Mouse (Mus musculus) CH12.LX (cell line): ENCODE measurements around the gene Mrps7. TPM values are rescaled to one million over a fixed set of nuclear protein-coding genes. Genes with fewer than 3 reads are reported as not detected.

Source experiments
- DNase-seq: peaks from one replicate; pipeline ENCODE4 v3.0.0-alpha.2; 2013; ENCODE audit errors: extremely low read depth
- H3K27ac ChIP-seq: 2 replicates; pipeline ENCODE4 v1.5.1; 2012; ENCODE audit warnings: low read depth, mild to moderate bottlenecking, control low read depth, moderate library complexity; ENCODE audit not compliant: insufficient read depth
- H3K27me3 ChIP-seq: replicated peaks from 2 replicates; pipeline ENCODE3; 2012; ENCODE audit warnings: inconsistent platforms
- H3K36me3 ChIP-seq, 2 experiments: replicated peaks in 1 of 2; 2 replicates each; pipeline versions ENCODE3 to v1.6.1; 2012; ENCODE audit warnings: inconsistent platforms in 1 of 2, low read length in 1 of 2, mild to moderate bottlenecking in 1 of 2, mixed read lengths in 1 of 2, moderate library complexity in 1 of 2; ENCODE audit not compliant: control insufficient read depth in 1 of 2, insufficient read depth in 1 of 2
- H3K4me1 ChIP-seq, 2 experiments: 2 replicates each; pipeline ENCODE4 v1.6.1; 2012; ENCODE audit warnings: inconsistent platforms in 1 of 2, moderate library complexity in 1 of 2; ENCODE audit not compliant: insufficient read depth in 2 of 2, control insufficient read depth in 1 of 2
- H3K4me2 ChIP-seq: 2 replicates; pipeline ENCODE4 v1.6.1; 2012; ENCODE audit warnings: low read depth, mild to moderate bottlenecking, control low read depth; ENCODE audit not compliant: poor library complexity, insufficient read depth, severe bottlenecking
- H3K4me3 ChIP-seq, 3 experiments: fragments of 150-350 bp in 1 of 3; sonication (generic) in 1 of 3; replicated peaks in 1 of 3; 2 replicates each; pipeline versions ENCODE3 to v1.5.1; 2011 to 2012; ENCODE audit warnings: low read depth in 2 of 3, low read length in 2 of 3, mild to moderate bottlenecking in 2 of 3, moderate library complexity in 2 of 3, control low read depth in 1 of 3, improper control_type of control experiment in 1 of 3, inconsistent platforms in 1 of 3, mixed read lengths in 1 of 3; ENCODE audit not compliant: poor library complexity in 1 of 3
- H3K79me2 ChIP-seq: replicated peaks from 2 replicates; pipeline ENCODE4 v1.6.1; 2012; ENCODE audit warnings: mild to moderate bottlenecking, moderate library complexity; ENCODE audit not compliant: control insufficient read depth, poor library complexity, insufficient read depth, severe bottlenecking; ENCODE audit errors: extremely low read depth
- H3K9ac ChIP-seq: 2 replicates; pipeline ENCODE4 v1.6.1; 2012; ENCODE audit warnings: low read depth, mild to moderate bottlenecking, control low read depth, moderate library complexity; ENCODE audit not compliant: insufficient read depth
- H3K9me3 ChIP-seq: replicated peaks from 2 replicates; pipeline ENCODE3; 2012; ENCODE audit warnings: low read length, inconsistent platforms, mixed read lengths
- CHD1 ChIP-seq: IDR thresholded peaks from 2 replicates; pipeline ENCODE4 v1.6.1; 2012; ENCODE audit warnings: low read depth, low read length, improper control_type of control experiment, inconsistent platforms
- CTCF ChIP-seq, 2 experiments: IDR thresholded peaks in 1 of 2; conservative IDR thresholded peaks in 1 of 2; 2 replicates each; pipeline ENCODE4 v1.5.1; 2011 to 2012; ENCODE audit warnings: low read depth in 2 of 2, low read length in 2 of 2, improper control_type of control experiment in 1 of 2, inconsistent platforms in 1 of 2, mild to moderate bottlenecking in 1 of 2, moderate library complexity in 1 of 2
- EP300 ChIP-seq: IDR thresholded peaks from 2 replicates; pipeline ENCODE4 v1.6.1; 2011; ENCODE audit warnings: low read length, improper control_type of control experiment
- ETS1 ChIP-seq: conservative IDR thresholded peaks from 2 replicates; pipeline ENCODE4 v1.6.1; 2012; ENCODE audit warnings: low read depth, mild to moderate bottlenecking, inconsistent platforms, low read length, improper control_type of control experiment, moderate library complexity
- HCFC1 ChIP-seq: IDR thresholded peaks from 2 replicates; pipeline ENCODE4 v1.6.1; 2012; ENCODE audit warnings: low read depth, mild to moderate bottlenecking, inconsistent platforms, low read length, improper control_type of control experiment
- KAT2A ChIP-seq: IDR thresholded peaks from 2 replicates; pipeline ENCODE4 v1.6.1; 2012; ENCODE audit warnings: low read length, improper control_type of control experiment, inconsistent platforms; ENCODE audit not compliant: insufficient replicate concordance
- MEF2A ChIP-seq: IDR thresholded peaks from 2 replicates; pipeline ENCODE4 v1.6.1; 2014; ENCODE audit warnings: low read depth, mild to moderate bottlenecking, inconsistent platforms, low read length, improper control_type of control experiment, borderline replicate concordance
- MYC ChIP-seq: IDR thresholded peaks from 2 replicates; pipeline ENCODE4 v1.6.1; 2011; ENCODE audit warnings: low read depth, mild to moderate bottlenecking, improper control_type of control experiment, low read length
- NELFE ChIP-seq: IDR thresholded peaks from 2 replicates; pipeline ENCODE4 v1.6.1; 2011; ENCODE audit warnings: low read depth, low read length, improper control_type of control experiment
- POLR2A ChIP-seq: IDR thresholded peaks from 2 replicates; pipeline ENCODE4 v1.6.1; 2011; ENCODE audit warnings: low read depth, mild to moderate bottlenecking, improper control_type of control experiment, low read length
- POLR2AphosphoS2 ChIP-seq: IDR thresholded peaks from 2 replicates; pipeline ENCODE4 v1.6.1; 2011; ENCODE audit warnings: low read depth, low read length, improper control_type of control experiment
- RAD21 ChIP-seq: IDR thresholded peaks from 2 replicates; pipeline ENCODE4 v1.6.1; 2011; ENCODE audit warnings: low read depth, mild to moderate bottlenecking, low read length, improper control_type of control experiment, moderate library complexity
- TBP ChIP-seq: conservative IDR thresholded peaks from 2 replicates; pipeline ENCODE4 v1.6.1; 2011; ENCODE audit warnings: low read depth, low read length, improper control_type of control experiment
- ZC3H11A ChIP-seq: IDR thresholded peaks from 2 replicates; pipeline ENCODE4 v1.6.1; 2012; ENCODE audit warnings: low read depth, mild to moderate bottlenecking, inconsistent platforms, low read length, improper control_type of control experiment
- ZMIZ1 ChIP-seq: IDR thresholded peaks from 2 replicates; pipeline ENCODE4 v1.6.1; 2012; ENCODE audit warnings: low read depth, mild to moderate bottlenecking, inconsistent platforms, low read length, improper control_type of control experiment
- ZNF384 ChIP-seq: IDR thresholded peaks from 2 replicates; pipeline ENCODE4 v1.6.1; 2012; ENCODE audit warnings: low read depth, low read length, improper control_type of control experiment, inconsistent platforms
- dilution Hi-C: fragments of 300-500 bp; cut with MboI; formaldehyde crosslinking; loops from 2 replicates; pipeline ENCODE4 v1.14.3; 2020; ENCODE audit warnings: low sequenced_read_pairs; ENCODE audit not compliant: extremely low pct_unique_long_range_greater_than_20kb, extremely low pct_ligation_motif_present
- in situ Hi-C: fragments of 300-500 bp; cut with MboI; formaldehyde crosslinking; loops from 3 replicates; pipeline ENCODE4 v1.14.3; 2019; ENCODE audit warnings: low sequenced_read_pairs, low pct_ligation_motif_present, low pct_unique_long_range_greater_than_20kb, mixed read lengths
- polyA plus RNA-seq: library from polyadenylated mRNA; unstranded; fragments of >175 nt; gene quantifications from 2 replicates; pipeline ENCODE4 v1.2.1, GENCODE M21; 2012; ENCODE audit warnings: low read depth; ENCODE audit not compliant: insufficient read length
- total RNA-seq, 2 experiments: library from RNA; depleted of rRNA; stranded (reverse); fragments of 300-350 nt in 1 of 2; fragments of >200 nt in 1 of 2; gene quantifications; 2 replicates each; pipeline ENCODE4 v1.2.3; 2012 to 2014

Gene Mrps7
- total and polyA plus RNA-seq, 3 experiments, result 154 to 172 (median 157) TPM

- no peak for TF ChIP-seq ZNF384
- TF ChIP-seq KAT2A, result no peak
- 0 out of 2 replicates have a peak, but pooled peaks have one; percentile 19 for TF ChIP-seq TBP
- TF ChIP-seq ZC3H11A, result no peak
- TF ChIP-seq MEF2A, result no peak
- no peak for TF ChIP-seq NELFE
- TF ChIP-seq ETS1, result peak; percentile 66
- no peak for TF ChIP-seq ZMIZ1
These were observed 30.4 kb downstream of the Mrps7 start (continued) for GRCm38 (mm10) chr11:115634109-115634508.

GRCm38 (mm10) chr11:115635041-115635440 lies 31.3 kb downstream of the Mrps7 start:
- H3K27me3 ChIP-seq, result no peaks in the 10 kb centered on the region
- H3K4me1 ChIP-seq, result peaks cover 45 to 80% of the 10 kb centered on the region in 2 experiments
- DNase-seq, result no peak
- H3K4me2 ChIP-seq, result no peak overlapping the region
- in situ Hi-C loops (loop anchor here (25.0 kb wide), 1 partner anchor 777 kb away; the partner anchor contains the start of gene Rnf157), dilution Hi-C loops (no loop called here)
- peak overlapping the region; percentile 97 for H3K27ac ChIP-seq
- no peaks in the 10 kb centered on the region for H3K9me3 ChIP-seq
- no peaks in the 10 kb centered on the region for H3K79me2 ChIP-seq
- H3K36me3 ChIP-seq, result no peaks in the 10 kb centered on the region
- TF ChIP-seq CTCF (conservative IDR thresholded peaks at IDR 0.05 in 1 of 2, IDR thresholded peaks at IDR 0.05 in 1 of 2; ENCODE audit: low read depth in 2 of 2, low read length in 2 of 2), result peak in 1 of 2 experiments; percentile 27; a peak in 1 of 4 replicates
- TF ChIP-seq MYC, result no peak
- no peak for TF ChIP-seq EP300
- TF ChIP-seq RAD21, result peak; percentile 1; the same call in 1 of the 2 replicates
- TF ChIP-seq POLR2AphosphoS2, result no peak
- no peak overlapping the region for H3K4me3 ChIP-seq
- no peak overlapping the region for H3K9ac ChIP-seq

GRCm38 (mm10) chr11:115635484-115635883 lies 31.8 kb downstream of the Mrps7 start:
- dilution Hi-C loops, result no loop called here
- H3K4me3 ChIP-seq, result no peak overlapping the region

More at GRCm38 (mm10) chr11:115635484-115635883, 31.8 kb downstream of the Mrps7 start:
- Histone ChIP-seq H3K9ac (no peak overlapping the region), H3K36me3 (no peaks in the 10 kb centered on the region), H3K27me3 (no peaks in the 10 kb centered on the region), H3K27ac (no peak overlapping the region), H3K4me2 (no peak overlapping the region), H3K9me3 (no peaks in the 10 kb centered on the region), H3K4me1 (peaks cover 46 to 81% of the 10 kb centered on the region in 2 experiments), H3K79me2 (no peaks in the 10 kb centered on the region)
- TF ChIP-seq HCFC1 (no peak), ETS1 (no peak), POLR2A (no peak), CHD1 (no peak), MEF2A (no peak), CTCF (conservative IDR thresholded peaks at IDR 0.05 in 1 of 2, IDR thresholded peaks at IDR 0.05 in 1 of 2; ENCODE audit: low read depth in 2 of 2, low read length in 2 of 2) (no peak; a peak in 1 of 4 replicates), ZNF384 (no peak), POLR2AphosphoS2 (no peak)
- in situ Hi-C loops, result loop anchor here (25.0 kb wide), 1 partner anchor 777 kb away; the partner anchor contains the start of gene Rnf157
- DNase-seq, result no peak
